Mouse (Mus musculus) embryonic facial prominence, embryonic 15.5 days (tissue): ENCODE data around the gene Cdc34. TPM values are rescaled to one million over a fixed set of nuclear protein-coding genes. Genes with fewer than 3 reads are reported as not detected.

Experiments used
- ATAC-seq: fragments of 200-750 bp; cut with Nextera tagmentation; 2 replicates; pipeline ENCODE4 v1.8.0; 2017; ENCODE audit warnings: low read depth, moderate TSS enrichment; ENCODE audit not compliant: insufficient number of reproducible peaks, low FRiP score, low TSS enrichment
- H3K27ac ChIP-seq: fragments of 300-500 bp; sonication (generic); replicated peaks from 2 replicates; pipeline ENCODE4 v1.5.1; 2015; ENCODE audit warnings: mild to moderate bottlenecking, inconsistent platforms
- H3K27me3 ChIP-seq: fragments of 300-500 bp; sonication (generic); 2 replicates; pipeline ENCODE4 v1.6.1; 2015; ENCODE audit warnings: inconsistent platforms
- H3K36me3 ChIP-seq: fragments of 300-500 bp; sonication (generic); 2 replicates; pipeline ENCODE4 v1.6.1; 2015; ENCODE audit warnings: mild to moderate bottlenecking, inconsistent platforms
- H3K4me1 ChIP-seq: fragments of 300-500 bp; sonication (generic); 2 replicates; pipeline ENCODE4 v1.6.1; 2015; ENCODE audit warnings: inconsistent platforms
- H3K4me2 ChIP-seq: fragments of 300-500 bp; sonication (generic); replicated peaks from 2 replicates; pipeline ENCODE4 v1.6.1; 2015; ENCODE audit warnings: mild to moderate bottlenecking, inconsistent platforms
- H3K4me3 ChIP-seq: fragments of 300-500 bp; sonication (generic); replicated peaks from 2 replicates; pipeline ENCODE4 v1.5.1; 2015; ENCODE audit warnings: mild to moderate bottlenecking, inconsistent platforms
- H3K9ac ChIP-seq: fragments of 300-500 bp; sonication (generic); 2 replicates; pipeline ENCODE4 v1.6.1; 2015; ENCODE audit warnings: inconsistent platforms
- H3K9me3 ChIP-seq: fragments of 300-500 bp; sonication (generic); replicated peaks from 2 replicates; pipeline ENCODE4 v1.6.1; 2016; ENCODE audit warnings: inconsistent platforms
- WGBS: fragments of 180-500 bp; shearing (Covaris S2); methylation state at CpG from one replicate; pipeline ENCODE4 v1.1.7; 2015; 5-methylcytosine and 5-hydroxymethylcytosine counted together
- polyA plus RNA-seq: library from polyadenylated mRNA; unstranded; fragments of >200 nt; fragmentation: Nextera tagmentation; extraction: Ambion mirVana; gene quantifications from 2 replicates; pipeline ENCODE4 v1.2.1, GENCODE M21; 2015

Cdc34 gene
- polyA plus RNA-seq, 1 experiment from 2014 or later, result 94.8 TPM

GRCm38 (mm10) chr10:79658829-79659228 lies 23.2 kb upstream of the Cdc34 start:
- Histone ChIP-seq H3K9me3 (no peaks in the 10 kb centered on the region), H3K9ac (no peak overlapping the region), H3K27ac (no peak overlapping the region), H3K27me3 (no peaks in the 10 kb centered on the region), H3K36me3 (no peaks in the 10 kb centered on the region), H3K4me3 (no peak overlapping the region), H3K4me1 (no peaks in the 10 kb centered on the region), H3K4me2 (no peak overlapping the region)
- ATAC-seq, result no peak
- WGBS, result 17% methylated on average over 4 of the region's 4 CpGs

DNA sequence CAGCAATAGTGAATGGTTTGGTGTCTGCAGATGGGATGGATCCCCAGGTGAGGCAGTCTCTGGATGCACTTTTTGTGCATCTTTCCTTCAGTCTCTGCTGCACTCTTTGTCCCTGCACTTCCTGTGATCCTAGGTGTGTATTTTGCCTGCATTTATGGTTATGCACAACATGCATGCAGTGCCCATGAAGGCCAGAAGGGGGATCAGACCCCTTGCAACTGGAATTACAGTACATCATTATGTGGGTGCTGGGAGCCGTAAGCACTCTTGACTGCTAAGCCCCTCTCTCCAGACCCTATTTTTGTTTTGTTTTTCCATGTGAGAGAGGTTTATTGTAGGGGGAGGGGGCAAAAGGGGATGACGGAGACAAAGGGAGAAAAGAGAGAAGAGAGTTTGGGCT lies 21.7 kb upstream of the Cdc34 start:
- WGBS, result 81% methylated on average over 2 of the region's 2 CpGs
- no peak overlapping the region for H3K27ac ChIP-seq
- no peaks in the 10 kb centered on the region for H3K36me3 ChIP-seq
- H3K9me3 ChIP-seq, result no peaks in the 10 kb centered on the region
- ATAC-seq, result no peak
- no peaks in the 10 kb centered on the region for H3K27me3 ChIP-seq
- no peak overlapping the region for H3K9ac ChIP-seq
- no peak overlapping the region for H3K4me2 ChIP-seq
- H3K4me3 ChIP-seq, result no peak overlapping the region
- peaks cover 3% of the 10 kb centered on the region; the same call in 1 of the 2 replicates for H3K4me1 ChIP-seq

DNA sequence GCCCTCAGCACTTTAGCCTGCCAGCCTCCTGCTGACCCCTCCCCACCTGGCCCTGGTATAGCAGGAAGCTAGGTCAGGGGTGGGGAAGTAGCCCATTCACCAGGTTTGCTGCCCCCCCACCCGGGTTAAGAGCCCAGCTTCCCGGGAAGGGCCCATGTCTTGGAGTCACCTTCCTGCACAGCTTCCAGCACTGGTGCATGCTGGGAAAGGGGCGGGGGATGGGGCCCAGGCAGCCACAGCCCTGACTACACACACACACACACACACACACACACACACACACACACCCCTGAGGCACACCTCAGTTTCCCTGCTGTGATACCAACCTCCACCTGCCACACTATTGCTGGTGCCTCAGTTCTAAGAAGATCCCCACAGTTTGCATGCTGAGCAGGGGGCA lies 20.1 kb upstream of the Cdc34 start:
- WGBS, result 53% methylated on average over 3 of the region's 3 CpGs
- H3K9ac ChIP-seq, result no peak overlapping the region
- peaks cover 3% of the 10 kb centered on the region; the same call in 1 of the 2 replicates for H3K4me1 ChIP-seq
- H3K27ac ChIP-seq, result no peak overlapping the region
- H3K27me3 ChIP-seq, result no peaks in the 10 kb centered on the region
- H3K4me3 ChIP-seq, result no peak overlapping the region
- H3K4me2 ChIP-seq, result no peak overlapping the region
- 0 out of 2 replicates have a peak, but pooled peaks have one; percentile 6 for ATAC-seq
- H3K36me3 ChIP-seq, result no peaks in the 10 kb centered on the region
- H3K9me3 ChIP-seq, result no peaks in the 10 kb centered on the region

DNA sequence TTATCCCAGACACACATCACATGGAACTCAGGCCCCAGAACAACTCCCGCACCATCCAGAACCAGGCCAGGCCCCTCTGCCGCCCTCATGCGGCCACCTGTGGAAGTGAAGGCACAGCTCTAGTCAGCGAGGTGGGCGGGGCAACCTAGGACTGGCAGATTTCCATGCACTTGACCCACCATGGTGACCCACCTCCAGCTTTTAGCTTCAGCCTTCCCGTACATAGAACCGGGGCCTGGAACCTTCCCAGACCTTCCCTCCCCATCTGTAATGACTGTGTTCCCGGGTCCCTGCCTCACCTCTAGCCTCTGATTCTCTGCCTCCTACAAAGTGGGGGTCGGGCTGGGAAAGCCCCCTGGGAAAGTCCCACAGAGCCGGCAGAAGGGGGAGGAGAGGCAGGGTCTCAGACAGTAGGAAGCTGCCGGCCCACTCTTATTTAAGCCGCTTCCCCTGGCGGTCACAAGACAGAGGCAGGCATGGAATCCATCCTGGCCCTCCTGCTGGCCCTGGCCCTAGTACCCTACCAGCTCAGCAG lies 17.8 kb upstream of the Cdc34 start, which contains the start of gene Madcam1:
TSS of gene Madcam1 (plus strand) at position 429 of the 535 bp plus-strand sequence.
- Histone ChIP-seq H3K4me2 (no peak within 1 kb of the TSS), H3K27me3 (no peaks in the 10 kb centered on the region), H3K36me3 (no peaks in the 10 kb centered on the region), H3K27ac (no peak within 1 kb of the TSS), H3K4me1 (peaks cover 3% of the 10 kb centered on the region; the same call in 1 of the 2 replicates), H3K9ac (no peak within 1 kb of the TSS), H3K4me3 (no peak within 1 kb of the TSS), H3K9me3 (no peaks in the 10 kb centered on the region)
- 7% methylated on average over 13 of the region's 13 CpGs for WGBS
- no peak for ATAC-seq

- Histone ChIP-seq H3K4me2 (no peak overlapping the region), H3K4me3 (no peak overlapping the region), H3K4me1 (peaks cover 4% of the 10 kb centered on the region), H3K9me3 (no peaks in the 10 kb centered on the region), H3K36me3 (no peaks in the 10 kb centered on the region), H3K9ac (no peak overlapping the region), H3K27ac (no peak overlapping the region), H3K27me3 (no peaks in the 10 kb centered on the region)
- 77% methylated on average over 8 of the region's 8 CpGs for WGBS
- no peak for ATAC-seq
Observed at GRCm38 (mm10) chr10:79665051-79665450, 16.9 kb upstream of the Cdc34 start.

- ATAC-seq, result no peak
- WGBS, result 58% methylated on average over 9 of the region's 9 CpGs
Observed at GRCm38 (mm10) chr10:79666493-79666892, 15.5 kb upstream of the Cdc34 start.

GRCm38 (mm10) chr10:79668076-79668475 lies 13.9 kb upstream of the Cdc34 start:
- ATAC-seq, result no peak
- Histone ChIP-seq H3K4me2 (no peak overlapping the region), H3K27ac (no peak overlapping the region), H3K9ac (no peak overlapping the region), H3K4me3 (no peak overlapping the region), H3K36me3 (peaks cover 6% of the 10 kb centered on the region), H3K4me1 (peaks cover 12% of the 10 kb centered on the region), H3K27me3 (no peaks in the 10 kb centered on the region), H3K9me3 (no peaks in the 10 kb centered on the region)
- WGBS, result 82% methylated on average over 5 of the region's 5 CpGs

More at GRCm38 (mm10) chr10:79666493-79666892, 15.5 kb upstream of the Cdc34 start:
- Histone ChIP-seq H3K4me3 (no peak overlapping the region), H3K27ac (no peak overlapping the region), H3K9ac (no peak overlapping the region), H3K36me3 (no peaks in the 10 kb centered on the region), H3K27me3 (no peaks in the 10 kb centered on the region), H3K4me2 (no peak overlapping the region), H3K9me3 (no peaks in the 10 kb centered on the region), H3K4me1 (peaks cover 12% of the 10 kb centered on the region)

DNA sequence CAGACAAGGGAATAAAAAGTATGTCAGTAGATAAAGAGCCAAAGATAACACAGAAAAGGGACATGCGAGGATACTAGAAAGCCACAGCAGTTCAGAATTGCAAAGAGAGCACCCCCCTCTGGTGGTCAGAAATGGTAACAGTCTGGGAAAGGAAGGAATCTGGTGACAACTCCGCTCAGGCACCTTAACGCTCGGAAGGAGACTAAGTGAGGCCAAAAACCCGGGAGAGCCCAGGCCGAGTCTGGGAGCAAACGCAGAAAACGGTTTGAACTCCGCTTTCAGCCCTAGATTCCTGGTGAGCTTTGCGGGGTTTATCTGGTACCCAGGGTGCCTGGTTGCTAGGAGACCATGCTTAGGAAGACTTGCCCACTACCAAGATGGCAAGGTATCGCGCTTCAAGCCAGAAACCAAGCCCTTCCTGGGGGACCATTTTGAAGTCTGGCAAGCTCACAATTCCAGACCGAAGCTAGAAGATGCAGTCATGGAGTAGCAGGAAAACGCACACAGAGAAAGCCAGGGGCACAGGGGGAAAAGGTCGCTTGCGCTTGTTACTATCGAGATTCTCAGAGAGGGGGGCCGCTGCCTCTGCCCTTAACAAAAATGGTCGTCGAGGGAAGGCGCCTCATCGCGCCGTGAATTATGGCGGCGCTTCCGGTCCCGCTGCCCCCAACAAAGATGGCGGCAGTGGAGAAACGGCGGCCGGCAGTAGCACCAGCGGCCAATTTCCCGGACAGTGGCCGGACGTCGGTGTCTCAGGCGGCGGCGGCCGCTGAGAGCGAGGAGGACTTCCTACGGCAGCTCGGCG lies 13.0 kb upstream of the Cdc34 start, which contains the start of gene Tpgs1:
TSS of gene Tpgs1 (plus strand) at position 599 of the 805 bp plus-strand sequence.
- no peaks in the 10 kb centered on the region for H3K27me3 ChIP-seq
- WGBS, result under 1% methylated on average over 45 of the region's 45 CpGs
- peak; percentile 75 for ATAC-seq
- peak within 1 kb of the TSS; percentile 87 for H3K9ac ChIP-seq
- peak within 1 kb of the TSS; percentile 92 for H3K27ac ChIP-seq
- H3K4me3 ChIP-seq, result peak within 1 kb of the TSS; percentile 100
- peaks cover 12% of the 10 kb centered on the region for H3K4me1 ChIP-seq
- H3K4me2 ChIP-seq, result peak within 1 kb of the TSS; percentile 88
- H3K9me3 ChIP-seq, result no peaks in the 10 kb centered on the region
- H3K36me3 ChIP-seq, result peaks cover 13% of the 10 kb centered on the region

DNA sequence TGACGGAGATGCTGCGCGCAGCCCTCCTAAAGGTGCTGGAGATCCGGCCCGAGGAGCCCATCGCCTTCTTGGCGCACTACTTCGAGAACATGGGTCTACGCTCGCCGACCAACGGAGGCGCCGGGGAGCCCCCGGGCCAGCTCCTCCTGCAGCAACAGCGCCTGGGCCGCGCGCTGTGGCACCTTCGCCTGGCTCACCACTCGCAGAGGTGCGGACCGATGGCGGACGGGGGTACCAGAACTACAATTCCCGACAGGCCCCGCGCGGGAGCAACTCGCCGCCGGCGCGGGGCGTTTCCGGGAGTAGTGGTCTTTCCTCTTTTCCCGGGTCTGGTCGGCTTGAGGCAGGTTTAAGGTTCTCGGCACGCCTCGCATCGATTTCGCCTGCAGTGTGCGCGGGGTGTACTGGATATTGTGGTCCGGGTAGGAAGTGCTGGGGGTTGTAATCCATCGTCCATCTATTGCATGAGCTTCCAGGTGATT lies 12.4 kb upstream of the Cdc34 start:
- peak overlapping the region; percentile 92 for H3K27ac ChIP-seq
- no peaks in the 10 kb centered on the region for H3K9me3 ChIP-seq
- H3K4me1 ChIP-seq, result peaks cover 9% of the 10 kb centered on the region
- H3K27me3 ChIP-seq, result no peaks in the 10 kb centered on the region
- H3K9ac ChIP-seq, result peak overlapping the region; percentile 87
- peak overlapping the region; percentile 100 for H3K4me3 ChIP-seq
- peak overlapping the region; percentile 88 for H3K4me2 ChIP-seq
- ATAC-seq, result peak; percentile 41
- H3K36me3 ChIP-seq, result peaks cover 13% of the 10 kb centered on the region
- under 1% methylated on average over 47 of the region's 47 CpGs for WGBS

- H3K27ac ChIP-seq, result peak overlapping the region; percentile 92
- 35% methylated on average over 15 of the region's 15 CpGs for WGBS
- H3K4me1 ChIP-seq, result peaks cover 9% of the 10 kb centered on the region
- ATAC-seq, result no peak
- no peaks in the 10 kb centered on the region for H3K9me3 ChIP-seq
- peak overlapping the region; percentile 88 for H3K4me2 ChIP-seq
- H3K27me3 ChIP-seq, result no peaks in the 10 kb centered on the region
- peak overlapping the region; percentile 87 for H3K9ac ChIP-seq
- H3K36me3 ChIP-seq, result peaks cover 14% of the 10 kb centered on the region
- peak overlapping the region; percentile 100 for H3K4me3 ChIP-seq
Observed at GRCm38 (mm10) chr10:79670071-79670888, 11.7 kb upstream of the Cdc34 start.
